Mouse (Mus musculus): Measurements from ENCODE around the gene Cdk14. TPM values are rescaled to one million over a fixed set of nuclear protein-coding genes. Genes with fewer than 3 reads are reported as not detected.

The Cdk14 gene
- total RNA-seq, 2 experiments from 2014 or later, result 218 to 229 TPM

GRCm38 (mm10) chr5:5320506-5321181 is 99.5 kb downstream of the Cdk14 start:
- DNase-seq (ENCODE audit: low spot score in 2 of 2), result no peak

DNA sequence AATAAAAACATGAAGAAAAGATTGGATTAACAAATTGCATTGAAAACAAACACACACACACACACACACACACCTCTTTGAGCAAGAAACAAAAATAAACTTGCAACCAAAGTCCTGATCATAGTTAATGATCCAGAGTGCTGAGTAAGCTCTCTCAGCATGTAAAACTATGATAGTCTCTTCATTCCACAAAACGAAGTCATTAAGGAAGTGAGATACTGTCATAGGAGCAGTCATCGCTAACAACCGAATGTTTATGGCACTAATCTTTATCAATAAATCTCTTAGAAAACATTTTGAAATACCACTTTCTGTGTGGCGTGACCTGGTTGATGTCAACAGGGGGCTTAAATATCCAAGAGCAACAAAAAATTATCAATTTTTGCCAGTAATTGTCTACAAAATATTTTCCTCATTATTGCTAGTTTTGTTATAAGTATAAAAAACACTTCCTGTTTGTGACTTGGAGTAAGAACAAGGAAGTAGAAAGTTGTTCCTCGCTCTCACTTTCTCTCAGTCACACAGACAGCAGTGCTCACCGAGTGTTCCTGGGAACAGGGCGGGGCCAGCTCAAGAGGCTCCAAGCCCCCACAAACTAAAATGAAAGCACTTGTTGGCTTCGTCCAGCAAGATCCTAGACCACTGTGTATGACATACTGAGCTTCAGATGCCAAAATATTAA is 100.1 kb downstream of the Cdk14 start:
- DNase-seq (ENCODE audit: low spot score in 2 of 2), result no peak

GRCm38 (mm10) chr5:5314270-5314669 is 105.8 kb downstream of the Cdk14 start:
- DNase-seq (ENCODE audit: low spot score in 2 of 2), result no peak

DNA sequence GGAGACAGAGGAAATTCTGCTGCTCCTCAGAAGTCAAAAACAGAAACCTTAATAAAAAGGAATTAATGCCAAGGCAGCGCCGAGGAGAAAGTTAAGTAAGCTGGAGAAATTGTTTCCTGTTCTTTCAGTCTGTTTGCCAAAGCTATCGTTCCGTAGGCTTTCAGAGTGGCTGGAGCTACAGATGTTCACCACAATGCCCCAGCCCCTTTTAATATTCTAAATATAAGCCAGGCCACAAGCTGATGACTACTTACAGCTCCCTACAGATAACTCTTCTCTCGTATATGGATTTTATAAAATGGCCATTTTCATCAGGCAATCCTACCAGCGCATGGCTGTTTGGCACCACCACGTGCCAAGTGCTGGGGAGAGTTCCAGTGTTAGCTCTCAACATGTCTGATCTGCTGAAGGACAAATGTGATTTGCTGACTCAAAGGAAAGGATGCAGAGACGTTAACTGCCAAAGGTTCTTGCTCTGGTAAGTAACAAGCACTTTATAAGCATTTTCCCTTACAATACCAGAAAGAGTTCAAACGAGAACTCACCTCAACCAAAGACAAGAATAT is 106.8 kb downstream of the Cdk14 start:
- DNase-seq (ENCODE audit: low spot score in 2 of 2), result no peak

DNA sequence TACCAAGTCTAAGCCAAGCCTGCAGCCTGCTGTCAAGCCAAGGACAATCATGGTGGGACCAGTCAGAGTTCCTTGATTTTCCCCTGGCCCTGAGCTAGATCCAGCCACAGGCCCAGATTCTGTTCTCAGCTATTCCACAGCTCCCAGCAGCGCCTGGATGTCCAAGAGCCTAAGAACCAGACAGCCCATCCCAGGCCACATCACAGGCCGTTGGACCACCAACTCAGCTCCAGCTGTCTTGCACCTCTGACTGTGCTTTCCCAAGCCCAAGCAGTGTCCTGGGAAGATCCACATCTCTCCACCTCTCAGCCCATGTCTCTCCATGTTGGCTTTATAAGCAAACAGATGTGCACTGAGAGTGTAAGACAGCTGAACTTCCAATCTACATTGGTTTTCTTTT is 114.8 kb downstream of the Cdk14 start:
- no peak for DNase-seq (ENCODE audit: low spot score in 2 of 2)

GRCm38 (mm10) chr5:5303102-5303670 is 116.9 kb downstream of the Cdk14 start:
- no peak for DNase-seq (ENCODE audit: low spot score in 2 of 2)

DNA sequence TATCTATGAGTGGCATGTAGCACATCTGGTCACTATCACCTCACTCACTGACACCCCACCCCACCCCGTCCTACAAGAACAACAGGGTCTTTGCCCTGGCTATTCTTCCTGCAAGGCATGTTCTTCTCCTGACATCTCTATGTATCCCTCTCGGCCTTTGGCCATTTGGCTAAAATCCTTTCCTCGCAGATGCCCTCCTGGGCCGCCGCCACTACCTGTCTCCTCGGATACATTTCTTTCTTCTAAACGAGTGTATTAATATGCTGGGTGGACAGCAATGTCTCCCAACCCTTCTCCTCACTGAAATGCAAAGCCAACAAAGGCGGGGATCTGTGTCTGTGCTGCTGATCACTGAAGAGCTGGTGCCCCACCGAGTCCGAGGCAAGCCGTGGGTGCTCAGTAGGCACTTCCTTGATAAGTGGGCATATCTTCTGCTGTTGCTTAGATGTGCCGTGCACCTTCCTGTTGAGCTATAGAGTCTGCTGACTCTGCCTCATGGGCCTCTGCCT is 118.5 kb downstream of the Cdk14 start:
- no peak for DNase-seq (ENCODE audit: low spot score in 2 of 2)

DNA sequence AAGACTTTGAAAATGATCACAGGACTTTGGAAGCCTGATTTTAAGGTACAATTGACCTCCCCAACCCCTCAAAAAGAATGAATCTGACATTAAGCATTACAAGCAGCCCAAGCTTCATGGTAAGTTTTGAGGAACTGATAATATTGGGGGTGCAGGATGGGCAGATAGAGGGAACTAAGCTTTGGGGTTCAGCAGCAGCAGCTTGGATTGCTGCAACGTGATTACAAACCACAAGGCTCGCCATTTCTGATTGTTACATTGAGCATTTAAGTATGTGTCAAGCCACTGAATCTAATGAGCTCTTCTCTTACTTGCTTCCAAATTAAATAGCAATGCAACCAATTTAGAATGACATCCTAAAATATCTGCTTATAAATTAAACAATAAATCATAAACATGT is 119.1 kb downstream of the Cdk14 start:
- no peak for DNase-seq (ENCODE audit: low spot score in 2 of 2)

DNA sequence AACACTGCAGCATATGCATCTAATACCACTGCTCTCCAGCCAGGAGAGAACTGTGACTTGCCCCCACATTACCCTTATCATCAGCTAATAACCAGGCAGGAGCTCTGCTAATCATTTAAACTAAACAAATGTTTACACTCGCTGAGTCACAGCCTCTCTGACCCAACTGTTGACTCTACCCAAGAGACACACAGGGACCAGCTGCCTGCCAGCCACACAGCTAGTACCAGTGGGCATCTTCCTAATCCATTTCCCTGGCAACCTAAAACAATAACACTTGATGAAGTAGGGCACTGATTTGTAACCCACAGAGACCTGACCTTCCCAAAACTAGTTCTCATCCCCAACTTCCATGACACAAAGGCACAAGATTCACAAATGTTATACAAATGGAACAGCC is 119.8 kb downstream of the Cdk14 start:
- DNase-seq (ENCODE audit: low spot score in 2 of 2), result no peak

GRCm38 (mm10) chr5:5297222-5297621 is 122.9 kb downstream of the Cdk14 start:
- no peak for DNase-seq (ENCODE audit: low spot score in 2 of 2)

DNA sequence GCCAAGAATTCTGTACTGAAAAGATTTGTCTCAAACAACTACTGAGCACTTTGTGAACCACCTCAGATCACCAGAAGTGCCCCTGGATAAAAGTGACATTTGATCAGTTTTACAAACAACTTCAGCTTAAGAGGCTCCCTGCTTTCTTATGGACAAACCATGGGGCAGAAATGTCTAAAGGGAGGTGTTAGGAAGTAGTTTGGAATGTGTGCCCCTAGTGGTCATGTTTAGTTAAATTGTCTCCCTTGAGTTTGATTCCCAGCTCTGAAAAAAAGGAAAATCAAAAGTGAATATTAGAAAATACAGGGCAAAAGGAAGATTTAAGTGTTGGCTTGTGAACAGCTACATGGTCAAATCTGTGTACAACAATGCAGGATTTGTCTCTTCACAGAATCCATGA is 123.3 kb downstream of the Cdk14 start:
- no peak for DNase-seq (ENCODE audit: low spot score in 2 of 2)

DNA sequence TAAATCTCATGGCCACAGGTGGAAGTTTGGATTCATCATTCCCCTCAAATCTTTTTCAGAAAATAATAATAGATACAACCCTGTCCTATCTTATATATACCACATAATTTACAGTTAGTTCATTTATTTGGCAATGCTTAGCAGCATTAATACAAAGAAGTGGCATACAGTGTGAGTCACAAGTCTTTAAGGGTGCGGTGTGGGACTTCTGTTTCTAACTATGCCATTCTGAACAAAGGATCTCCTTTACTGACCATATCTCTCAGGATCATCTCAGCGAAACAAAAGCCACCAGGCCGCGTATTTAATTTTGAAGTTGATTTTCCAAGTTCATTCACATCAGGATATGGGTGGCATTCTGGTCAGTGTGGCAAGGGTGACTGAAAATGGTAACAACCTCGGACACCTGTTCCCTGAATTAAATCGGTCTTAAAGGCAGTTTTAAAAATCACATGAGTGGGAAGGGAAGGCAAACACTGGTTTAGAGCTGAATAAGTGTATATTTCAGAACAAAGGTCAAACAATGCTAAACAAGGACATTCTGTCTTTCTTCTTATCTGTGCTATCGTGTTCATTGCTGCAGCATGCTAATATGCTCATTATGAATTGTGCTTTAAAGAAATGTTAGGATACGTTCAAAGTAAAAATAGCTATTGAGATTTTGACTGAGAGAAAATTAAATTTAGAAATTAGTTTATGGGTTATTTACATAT is 127.1 kb downstream of the Cdk14 start:
- no peak for DNase-seq (ENCODE audit: low spot score in 2 of 2)

GRCm38 (mm10) chr5:5291321-5291991 is 128.7 kb downstream of the Cdk14 start:
- no peak for DNase-seq (ENCODE audit: low spot score in 2 of 2)

DNA sequence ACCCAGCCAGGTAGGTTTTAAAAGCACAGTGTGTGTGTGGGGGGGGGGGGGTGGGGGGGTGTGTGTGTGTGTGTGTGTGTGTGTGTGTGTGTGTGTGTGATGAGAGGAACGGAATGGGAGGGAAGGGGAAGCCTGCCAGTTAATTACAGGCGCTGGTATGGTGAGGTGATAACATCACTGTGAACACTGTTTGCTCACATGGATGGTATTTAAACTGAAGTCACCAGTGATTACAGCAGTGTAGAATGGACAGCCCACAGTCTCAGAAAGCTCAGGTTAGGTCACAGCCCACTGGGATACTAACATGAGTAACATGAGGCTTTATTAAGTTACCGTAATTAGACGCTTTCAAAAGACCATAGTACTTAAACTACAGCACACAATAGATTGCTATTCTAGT is 129.4 kb downstream of the Cdk14 start:
- no peak for DNase-seq (ENCODE audit: low spot score in 2 of 2)

- no peak for DNase-seq (ENCODE audit: low spot score in 2 of 2)
Observed at GRCm38 (mm10) chr5:5285876-5286275, 134.2 kb downstream of the Cdk14 start.

DNA sequence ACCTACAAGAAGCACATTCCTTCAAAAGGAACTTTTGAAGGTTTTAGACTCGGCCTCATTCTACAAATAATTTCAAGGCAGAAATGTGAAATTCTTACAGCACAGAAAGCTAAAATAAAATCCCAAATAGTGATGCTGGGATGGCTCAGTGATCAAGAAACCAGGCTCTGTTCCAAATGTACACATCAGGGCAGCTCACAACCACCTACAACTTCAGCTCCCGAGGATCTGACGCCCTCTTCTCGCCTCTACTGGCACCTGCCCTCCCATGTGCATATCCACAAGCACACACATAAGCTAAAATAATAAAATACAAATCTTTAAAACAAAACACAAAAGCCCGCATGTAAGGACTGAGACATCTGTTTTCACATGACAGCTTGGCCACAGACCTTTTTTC is 135.6 kb downstream of the Cdk14 start:
- no peak for DNase-seq (ENCODE audit: low spot score in 2 of 2)

DNA sequence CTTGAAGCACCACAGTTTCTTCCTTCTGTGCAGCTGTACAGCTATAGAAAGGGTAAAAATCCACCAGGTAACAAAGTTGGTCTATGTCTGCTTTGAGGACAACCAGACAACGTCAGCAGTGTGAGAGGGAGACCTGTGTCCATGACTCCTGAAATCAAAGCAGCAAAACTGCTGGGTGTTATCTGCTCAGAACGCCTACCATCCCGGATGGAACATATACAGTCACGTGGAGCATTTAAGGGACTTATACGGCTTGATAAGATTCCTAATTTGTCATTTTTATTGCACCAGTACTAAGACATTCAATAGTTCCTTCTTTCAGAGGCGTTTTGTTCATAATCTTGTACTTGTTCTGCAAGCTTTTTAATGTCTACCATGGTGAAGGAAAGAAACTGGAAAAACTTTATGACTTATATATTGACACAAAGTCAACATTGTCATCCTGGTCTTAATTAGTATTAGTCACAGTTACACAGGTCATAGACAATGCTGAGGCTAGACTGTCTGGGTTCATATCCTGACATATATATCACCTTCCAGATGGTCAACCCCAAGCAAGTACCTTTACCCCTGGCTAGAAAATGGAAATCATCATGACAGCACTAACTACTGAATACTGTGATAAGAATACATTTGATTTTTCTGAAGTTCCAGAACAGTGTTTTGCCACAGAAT is 136.2 kb downstream of the Cdk14 start:
- no peak for DNase-seq (ENCODE audit: low spot score in 2 of 2)

- no peak for DNase-seq (ENCODE audit: low spot score in 2 of 2)
Observed at GRCm38 (mm10) chr5:5282425-5282824, 137.7 kb downstream of the Cdk14 start.

GRCm38 (mm10) chr5:5275321-5275720 is 144.8 kb downstream of the Cdk14 start:
- no peak for DNase-seq (ENCODE audit: low spot score in 2 of 2)

- DNase-seq (ENCODE audit: low spot score in 2 of 2), result no peak
Observed at GRCm38 (mm10) chr5:5274318-5274717, 145.8 kb downstream of the Cdk14 start.

- DNase-seq (ENCODE audit: low spot score in 2 of 2), result no peak
Observed at GRCm38 (mm10) chr5:5266787-5267126, 153.4 kb downstream of the Cdk14 start.

Measured in layer of hippocampus, postnatal 14 days (tissue).